Mouse (Mus musculus) hindbrain, postnatal 0 days (tissue): Measurements from ENCODE around the gene Slpi. TPM values are rescaled to one million over a fixed set of nuclear protein-coding genes. Genes with fewer than 3 reads are reported as not detected.

ENCODE experiments used
- ATAC-seq: fragments of 200-750 bp; cut with Nextera tagmentation; 2 replicates; pipeline ENCODE4 v1.8.0; 2017; ENCODE audit warnings: mild to moderate bottlenecking, moderate TSS enrichment, moderate library complexity
- DNase-seq: peaks from one replicate; pipeline ENCODE4 v3.0.0-alpha.2; 2015; ENCODE audit warnings: low spot score
- H3K27ac ChIP-seq: fragments of 300-500 bp; sonication (generic); 2 replicates; pipeline ENCODE4 v1.5.1; 2014; ENCODE audit warnings: mild to moderate bottlenecking
- H3K27me3 ChIP-seq: fragments of 300-500 bp; sonication (generic); 2 replicates; pipeline ENCODE4 v1.6.1; 2014; ENCODE audit warnings: low read length, mixed read lengths; ENCODE audit not compliant: insufficient read depth
- H3K36me3 ChIP-seq: fragments of 300-500 bp; sonication (generic); 2 replicates; pipeline ENCODE4 v1.6.1; 2014; ENCODE audit warnings: low read length, mixed read lengths; ENCODE audit not compliant: insufficient read depth
- H3K4me1 ChIP-seq: fragments of 300-500 bp; sonication (generic); 2 replicates; pipeline ENCODE4 v1.6.1; 2014; ENCODE audit warnings: antibody characterized with exemption, low read length, mixed read lengths; ENCODE audit not compliant: insufficient read depth
- H3K4me2 ChIP-seq: fragments of 300-500 bp; sonication (generic); 2 replicates; pipeline ENCODE4 v1.6.1; 2014; ENCODE audit warnings: low read depth, mild to moderate bottlenecking, low read length, moderate library complexity, mixed read lengths
- H3K4me3 ChIP-seq: fragments of 300-500 bp; sonication (generic); 2 replicates; pipeline ENCODE4 v1.5.1; 2014; ENCODE audit warnings: low read length
- H3K9ac ChIP-seq: fragments of 300-500 bp; sonication (generic); replicated peaks from 2 replicates; pipeline ENCODE4 v1.6.1; 2014; ENCODE audit warnings: mild to moderate bottlenecking, low read length, moderate library complexity, mixed read lengths
- H3K9me3 ChIP-seq: fragments of 300-500 bp; sonication (generic); 2 replicates; pipeline ENCODE4 v1.6.1; 2016; ENCODE audit warnings: low read length, mixed read lengths
- CTCF ChIP-seq: IDR thresholded peaks from 2 replicates; pipeline ENCODE4 v1.5.1; 2016; ENCODE audit warnings: antibody characterized with exemption, control low read depth, low read depth
- WGBS: fragments of 180-500 bp; shearing (Covaris S2); extraction: QIAGEN DNeasy Blood & Tissue Kit; methylation state at CpG from one replicate; pipeline ENCODE4 v1.1.7; 2014; 5-methylcytosine and 5-hydroxymethylcytosine counted together
- polyA plus RNA-seq: library from polyadenylated mRNA; unstranded; fragments of >200 nt; fragmentation: Nextera tagmentation; extraction: Ambion mirVana; gene quantifications from 2 replicates; pipeline ENCODE4 v1.2.1, GENCODE M21; 2015
- total RNA-seq: library from RNA; depleted of rRNA; stranded (reverse); fragments of >200 nt; gene quantifications from 2 replicates; pipeline ENCODE4 v1.2.3, GENCODE M21; 2014

Gene Slpi
- total and polyA plus RNA-seq, 2 experiments from 2014 or later = 0.40 TPM; not detected in 1

- no peak for TF ChIP-seq CTCF
- ATAC-seq (no peak), DNase-seq (no peak)
- no peak overlapping the region for H3K4me3 ChIP-seq
- no peak overlapping the region for H3K9ac ChIP-seq
- no peak overlapping the region for H3K27ac ChIP-seq
- no peaks in the 10 kb centered on the region for H3K36me3 ChIP-seq
- no peaks in the 10 kb centered on the region for H3K9me3 ChIP-seq
- H3K4me2 ChIP-seq = no peak overlapping the region
- WGBS = 33% methylated on average over 11 of the region's 11 CpGs
- peaks cover 9% of the 10 kb centered on the region; the same call in 1 of the 2 replicates for H3K27me3 ChIP-seq
- H3K4me1 ChIP-seq = peaks cover 6% of the 10 kb centered on the region
Measured at GRCm38 (mm10) chr2:164383656-164384399, 5.1 kb downstream of the Slpi start.

GRCm38 (mm10) chr2:164382971-164383370 is 5.9 kb downstream of the Slpi start:
- WGBS = 84% methylated on average over 3 of the region's 3 CpGs
- DNase-seq (no peak), ATAC-seq (no peak)
- no peak for TF ChIP-seq CTCF
- no peaks in the 10 kb centered on the region for H3K9me3 ChIP-seq
- no peaks in the 10 kb centered on the region for H3K36me3 ChIP-seq
- no peak overlapping the region for H3K9ac ChIP-seq
- no peak overlapping the region for H3K4me2 ChIP-seq
- no peak overlapping the region for H3K27ac ChIP-seq
- H3K4me1 ChIP-seq = peaks cover 6% of the 10 kb centered on the region
- H3K27me3 ChIP-seq = peaks cover 6% of the 10 kb centered on the region; the same call in 1 of the 2 replicates
- no peak overlapping the region for H3K4me3 ChIP-seq

- peak; percentile 21; the same call in 1 of the 2 replicates for TF ChIP-seq CTCF
- no peak for DNase-seq
- peaks cover 6% of the 10 kb centered on the region for H3K4me1 ChIP-seq
- no peaks in the 10 kb centered on the region for H3K36me3 ChIP-seq
- no peak for ATAC-seq
- 77% methylated on average over 8 of the region's 8 CpGs for WGBS
- no peak overlapping the region for H3K4me2 ChIP-seq
- H3K9ac ChIP-seq = no peak overlapping the region
- no peaks in the 10 kb centered on the region for H3K27me3 ChIP-seq
- no peak overlapping the region for H3K4me3 ChIP-seq
- no peak overlapping the region for H3K27ac ChIP-seq
- H3K9me3 ChIP-seq = no peaks in the 10 kb centered on the region
Measured at GRCm38 (mm10) chr2:164381726-164382125, 7.2 kb downstream of the Slpi start.

GRCm38 (mm10) chr2:164377478-164378426 is 11.1 kb downstream of the Slpi start:
- TF ChIP-seq CTCF = no peak
- Histone ChIP-seq H3K4me2 (no peak overlapping the region), H3K36me3 (no peaks in the 10 kb centered on the region), H3K27me3 (no peaks in the 10 kb centered on the region), H3K9me3 (no peaks in the 10 kb centered on the region), H3K4me1 (no peaks in the 10 kb centered on the region), H3K27ac (no peak overlapping the region), H3K9ac (no peak overlapping the region), H3K4me3 (no peak overlapping the region)
- WGBS = 92% methylated on average over 15 of the region's 15 CpGs
- DNase-seq (no peak), ATAC-seq (no peak)

GRCm38 (mm10) chr2:164373187-164373586 is 15.7 kb downstream of the Slpi start:
- no peak for ATAC-seq
- WGBS = 47% methylated on average over 4 of the region's 4 CpGs
- no peak overlapping the region for H3K4me3 ChIP-seq
- no peaks in the 10 kb centered on the region for H3K9me3 ChIP-seq
- no peaks in the 10 kb centered on the region for H3K4me1 ChIP-seq
- no peaks in the 10 kb centered on the region for H3K27me3 ChIP-seq
- DNase-seq = no peak
- TF ChIP-seq CTCF = no peak
- H3K36me3 ChIP-seq = no peaks in the 10 kb centered on the region
- no peak overlapping the region for H3K4me2 ChIP-seq
- H3K9ac ChIP-seq = no peak overlapping the region
- no peak overlapping the region for H3K27ac ChIP-seq

- H3K36me3 ChIP-seq = no peaks in the 10 kb centered on the region
- WGBS = 21% methylated on average over 3 of the region's 3 CpGs
- no peak for TF ChIP-seq CTCF
- ATAC-seq = no peak
- H3K4me1 ChIP-seq = no peaks in the 10 kb centered on the region
- no peak for DNase-seq
- no peak overlapping the region for H3K4me3 ChIP-seq
- no peak overlapping the region for H3K9ac ChIP-seq
- no peak overlapping the region for H3K27ac ChIP-seq
- no peaks in the 10 kb centered on the region for H3K27me3 ChIP-seq
- H3K4me2 ChIP-seq = no peak overlapping the region
- H3K9me3 ChIP-seq = no peaks in the 10 kb centered on the region
Measured at GRCm38 (mm10) chr2:164372408-164373053, 16.4 kb downstream of the Slpi start.
